Mouse (Mus musculus): ENCODE data around the gene Me1. TPM values are rescaled to one million over a fixed set of nuclear protein-coding genes. Genes with fewer than 3 reads are reported as not detected.
A peak's percentile ranks its signal among the peaks of the same experiment; 100 is the strongest.

The Me1 gene
- polyA plus RNA-seq, 1 experiment, result 26.8 TPM

GRCm38 (mm10) chr9:86592676-86593668 lies 102.8 kb downstream of the Me1 start:
- TF ChIP-seq CTCF (IDR thresholded peaks at IDR 0.05; ENCODE audit: borderline replicate concordance, extremely low read depth, insufficient read depth, insufficient read length) (no peak), POLR2A (IDR thresholded peaks at IDR 0.05; ENCODE audit: borderline replicate concordance, extremely low read depth, insufficient read depth, insufficient read length, poor library complexity, severe bottlenecking) (no peak)
- peak; percentile 60 for DNase-seq (ENCODE audit: low read depth)

- TF ChIP-seq CTCF (IDR thresholded peaks at IDR 0.05; ENCODE audit: borderline replicate concordance, extremely low read depth, insufficient read depth, insufficient read length) (no peak), POLR2A (IDR thresholded peaks at IDR 0.05; ENCODE audit: borderline replicate concordance, extremely low read depth, insufficient read depth, insufficient read length, poor library complexity, severe bottlenecking) (no peak)
- DNase-seq (ENCODE audit: low read depth), result no peak
Measured at GRCm38 (mm10) chr9:86587019-86587795, 108.5 kb downstream of the Me1 start.

GRCm38 (mm10) chr9:86583740-86584139 lies 112.0 kb downstream of the Me1 start:
- TF ChIP-seq POLR2A (IDR thresholded peaks at IDR 0.05; ENCODE audit: borderline replicate concordance, extremely low read depth, insufficient read depth, insufficient read length, poor library complexity, severe bottlenecking), result no peak
- peak; percentile 92 for TF ChIP-seq CTCF (IDR thresholded peaks at IDR 0.05; ENCODE audit: borderline replicate concordance, extremely low read depth, insufficient read depth, insufficient read length)
- DNase-seq (ENCODE audit: low read depth), result peak; percentile 78

- DNase-seq (ENCODE audit: low read depth), result no peak
- TF ChIP-seq POLR2A (IDR thresholded peaks at IDR 0.05; ENCODE audit: borderline replicate concordance, extremely low read depth, insufficient read depth, insufficient read length, poor library complexity, severe bottlenecking) (no peak), CTCF (IDR thresholded peaks at IDR 0.05; ENCODE audit: borderline replicate concordance, extremely low read depth, insufficient read depth, insufficient read length) (no peak)
Measured at GRCm38 (mm10) chr9:86579657-86580056, 116.1 kb downstream of the Me1 start.

GRCm38 (mm10) chr9:86575178-86575577 lies 120.6 kb downstream of the Me1 start:
- TF ChIP-seq CTCF (IDR thresholded peaks at IDR 0.05; ENCODE audit: borderline replicate concordance, extremely low read depth, insufficient read depth, insufficient read length) (no peak), POLR2A (IDR thresholded peaks at IDR 0.05; ENCODE audit: borderline replicate concordance, extremely low read depth, insufficient read depth, insufficient read length, poor library complexity, severe bottlenecking) (no peak)
- no peak for DNase-seq (ENCODE audit: low read depth)

- DNase-seq (ENCODE audit: low read depth), result no peak
- TF ChIP-seq CTCF (IDR thresholded peaks at IDR 0.05; ENCODE audit: borderline replicate concordance, extremely low read depth, insufficient read depth, insufficient read length) (no peak), POLR2A (IDR thresholded peaks at IDR 0.05; ENCODE audit: borderline replicate concordance, extremely low read depth, insufficient read depth, insufficient read length, poor library complexity, severe bottlenecking) (no peak)
Measured at GRCm38 (mm10) chr9:86573616-86574303, 122.0 kb downstream of the Me1 start.

GRCm38 (mm10) chr9:86572636-86573291 lies 123.0 kb downstream of the Me1 start:
- TF ChIP-seq CTCF (IDR thresholded peaks at IDR 0.05; ENCODE audit: borderline replicate concordance, extremely low read depth, insufficient read depth, insufficient read length) (peak; percentile 76; the same call in 1 of the 2 replicates), POLR2A (IDR thresholded peaks at IDR 0.05; ENCODE audit: borderline replicate concordance, extremely low read depth, insufficient read depth, insufficient read length, poor library complexity, severe bottlenecking) (no peak)
- peak; percentile 89 for DNase-seq (ENCODE audit: low read depth)

- no peak for DNase-seq (ENCODE audit: low read depth)
- TF ChIP-seq CTCF (IDR thresholded peaks at IDR 0.05; ENCODE audit: borderline replicate concordance, extremely low read depth, insufficient read depth, insufficient read length) (no peak), POLR2A (IDR thresholded peaks at IDR 0.05; ENCODE audit: borderline replicate concordance, extremely low read depth, insufficient read depth, insufficient read length, poor library complexity, severe bottlenecking) (no peak)
Measured at GRCm38 (mm10) chr9:86572196-86572595, 123.6 kb downstream of the Me1 start.

GRCm38 (mm10) chr9:86571540-86572135 lies 124.1 kb downstream of the Me1 start, which contains the start of the genes Pgm3 and Rwdd2a:
TSS of gene Pgm3 (minus strand) at chr9:86571842.
TSS of gene Rwdd2a (plus strand) at chr9:86571991.
- peak; percentile 98 for DNase-seq (ENCODE audit: low read depth)
- TF ChIP-seq CTCF (IDR thresholded peaks at IDR 0.05; ENCODE audit: borderline replicate concordance, extremely low read depth, insufficient read depth, insufficient read length) (no peak), POLR2A (IDR thresholded peaks at IDR 0.05; ENCODE audit: borderline replicate concordance, extremely low read depth, insufficient read depth, insufficient read length, poor library complexity, severe bottlenecking) (peak; percentile 70)

- DNase-seq (ENCODE audit: low read depth), result peak; percentile 23
- TF ChIP-seq CTCF (IDR thresholded peaks at IDR 0.05; ENCODE audit: borderline replicate concordance, extremely low read depth, insufficient read depth, insufficient read length) (no peak), POLR2A (IDR thresholded peaks at IDR 0.05; ENCODE audit: borderline replicate concordance, extremely low read depth, insufficient read depth, insufficient read length, poor library complexity, severe bottlenecking) (no peak)
Measured at GRCm38 (mm10) chr9:86570946-86571345, 124.8 kb downstream of the Me1 start.

Data from brain, embryonic 14.5 days (tissue).